Mouse (Mus musculus): ENCODE measurements around the gene Dync2li1. TPM values are rescaled to one million over a fixed set of nuclear protein-coding genes. Genes with fewer than 3 reads are reported as not detected.

The Dync2li1 gene
- polyA plus RNA-seq, 1 experiment from 2014 or later = 36.9 TPM

GRCm38 (mm10) chr17:84675204-84675603, 48.9 kb downstream of the Dync2li1 start:
- 68% methylated on average over 4 of the region's 4 CpGs for WGBS
- Histone ChIP-seq H3K9ac (no peak overlapping the region), H3K27ac (no peak overlapping the region), H3K4me3 (no peak overlapping the region), H3K27me3 (peaks cover 35% of the 10 kb centered on the region), H3K4me1 (replicated peaks) (peaks cover 8% of the 10 kb centered on the region), H3K36me3 (no peaks in the 10 kb centered on the region), H3K4me2 (no peak overlapping the region), H3K9me3 (no peaks in the 10 kb centered on the region)
- no peak for ATAC-seq (ENCODE audit: low FRiP score)

GRCm38 (mm10) chr17:84675951-84676366, 49.7 kb downstream of the Dync2li1 start, which contains the start of gene Abcg8:
TSS of gene Abcg8 (plus strand) at chr17:84676302.
- 1% methylated on average over 24 of the region's 24 CpGs for WGBS
- no peak within 1 kb of the TSS for H3K27ac ChIP-seq
- 0 out of 2 replicates have a peak, but pooled peaks have one; percentile 7 for ATAC-seq (ENCODE audit: low FRiP score)

GRCm38 (mm10) chr17:84677595-84677994, 51.3 kb downstream of the Dync2li1 start:
- ATAC-seq (ENCODE audit: low FRiP score) = no peak
- no peak overlapping the region for H3K4me3 ChIP-seq
- H3K9ac ChIP-seq = no peak overlapping the region
- no peaks in the 10 kb centered on the region for H3K36me3 ChIP-seq
- no peak overlapping the region for H3K4me2 ChIP-seq
- H3K27me3 ChIP-seq = peaks cover 35% of the 10 kb centered on the region
- WGBS = 94% methylated on average over 11 of the region's 11 CpGs
- H3K4me1 ChIP-seq (replicated peaks) = peaks cover 8% of the 10 kb centered on the region
- H3K27ac ChIP-seq = no peak overlapping the region
- H3K9me3 ChIP-seq = no peaks in the 10 kb centered on the region

More at GRCm38 (mm10) chr17:84675951-84676366, 49.7 kb downstream of the Dync2li1 start, which contains the start of gene Abcg8:
- Histone ChIP-seq H3K4me2 (peak within 1 kb of the TSS; percentile 62), H3K27me3 (peaks cover 35% of the 10 kb centered on the region), H3K4me1 (replicated peaks) (peaks cover 8% of the 10 kb centered on the region), H3K36me3 (no peaks in the 10 kb centered on the region), H3K9me3 (no peaks in the 10 kb centered on the region), H3K4me3 (peak within 1 kb of the TSS; percentile 37), H3K9ac (peak within 1 kb of the TSS; percentile 63; the same call in 1 of the 2 replicates)

- no peak overlapping the region for H3K4me2 ChIP-seq
- H3K9ac ChIP-seq = no peak overlapping the region
- no peaks in the 10 kb centered on the region for H3K9me3 ChIP-seq
- H3K27ac ChIP-seq = no peak overlapping the region
- no peaks in the 10 kb centered on the region for H3K36me3 ChIP-seq
- WGBS = 91% methylated on average over 3 of the region's 3 CpGs
- no peak for ATAC-seq (ENCODE audit: low FRiP score)
- H3K4me1 ChIP-seq (replicated peaks) = no peaks in the 10 kb centered on the region
- 0 out of 2 replicates have a peak, but pooled peaks cover 9% of the 10 kb centered on the region for H3K27me3 ChIP-seq
- H3K4me3 ChIP-seq = no peak overlapping the region
These were observed 55.4 kb downstream of the Dync2li1 start for GRCm38 (mm10) chr17:84681670-84682069.

- Histone ChIP-seq H3K27ac (no peak within 1 kb of the TSS), H3K36me3 (no peaks in the 10 kb centered on the region), H3K9ac (no peak within 1 kb of the TSS), H3K27me3 (no peaks in the 10 kb centered on the region), H3K4me3 (no peak within 1 kb of the TSS), H3K4me2 (no peak within 1 kb of the TSS), H3K9me3 (no peaks in the 10 kb centered on the region), H3K4me1 (replicated peaks) (no peaks in the 10 kb centered on the region)
- WGBS = 77% methylated on average over 18 of the region's 18 CpGs
- no peak for ATAC-seq (ENCODE audit: low FRiP score)
These were observed 56.7 kb downstream of the Dync2li1 start, which contains the start of gene Abcg5 for GRCm38 (mm10) chr17:84682734-84683717. TSS of gene Abcg5 (minus strand) at chr17:84683011.

- Histone ChIP-seq H3K9ac (no peak overlapping the region), H3K27ac (no peak overlapping the region), H3K4me3 (no peak overlapping the region), H3K36me3 (no peaks in the 10 kb centered on the region), H3K4me2 (no peak overlapping the region), H3K27me3 (no peaks in the 10 kb centered on the region), H3K9me3 (no peaks in the 10 kb centered on the region), H3K4me1 (replicated peaks) (no peaks in the 10 kb centered on the region)
- 45% methylated on average over 6 of the region's 6 CpGs for WGBS
- ATAC-seq (ENCODE audit: low FRiP score) = no peak
These were observed 58.0 kb downstream of the Dync2li1 start for GRCm38 (mm10) chr17:84684284-84684683.

GRCm38 (mm10) chr17:84685286-84685685, 59.0 kb downstream of the Dync2li1 start:
- Histone ChIP-seq H3K4me1 (replicated peaks) (no peaks in the 10 kb centered on the region), H3K27me3 (no peaks in the 10 kb centered on the region), H3K4me2 (no peak overlapping the region), H3K9ac (no peak overlapping the region), H3K27ac (no peak overlapping the region), H3K36me3 (no peaks in the 10 kb centered on the region), H3K4me3 (no peak overlapping the region), H3K9me3 (no peaks in the 10 kb centered on the region)
- WGBS = 80% methylated on average over 4 of the region's 4 CpGs
- ATAC-seq (ENCODE audit: low FRiP score) = no peak

GRCm38 (mm10) chr17:84687994-84688393, 61.7 kb downstream of the Dync2li1 start:
- Histone ChIP-seq H3K4me3 (no peak overlapping the region), H3K27me3 (0 out of 2 replicates have a peak, but pooled peaks cover 3% of the 10 kb centered on the region), H3K27ac (no peak overlapping the region), H3K9me3 (no peaks in the 10 kb centered on the region), H3K9ac (no peak overlapping the region), H3K4me1 (replicated peaks) (no peaks in the 10 kb centered on the region), H3K4me2 (no peak overlapping the region), H3K36me3 (no peaks in the 10 kb centered on the region)
- 75% methylated on average over 5 of the region's 5 CpGs for WGBS
- no peak for ATAC-seq (ENCODE audit: low FRiP score)

GRCm38 (mm10) chr17:84688834-84689233, 62.5 kb downstream of the Dync2li1 start:
- H3K4me2 ChIP-seq = no peak overlapping the region
- WGBS = 90% methylated on average over 11 of the region's 11 CpGs
- ATAC-seq (ENCODE audit: low FRiP score) = no peak
- no peaks in the 10 kb centered on the region for H3K4me1 ChIP-seq (replicated peaks)
- no peak overlapping the region for H3K27ac ChIP-seq
- H3K9me3 ChIP-seq = no peaks in the 10 kb centered on the region
- H3K4me3 ChIP-seq = no peak overlapping the region
- H3K9ac ChIP-seq = no peak overlapping the region
- H3K27me3 ChIP-seq = 0 out of 2 replicates have a peak, but pooled peaks cover 3% of the 10 kb centered on the region
- no peaks in the 10 kb centered on the region for H3K36me3 ChIP-seq

- Histone ChIP-seq H3K4me3 (no peak overlapping the region), H3K4me2 (no peak overlapping the region), H3K36me3 (no peaks in the 10 kb centered on the region), H3K27me3 (0 out of 2 replicates have a peak, but pooled peaks cover 3% of the 10 kb centered on the region), H3K9me3 (no peaks in the 10 kb centered on the region), H3K27ac (no peak overlapping the region), H3K9ac (no peak overlapping the region), H3K4me1 (replicated peaks) (no peaks in the 10 kb centered on the region)
- 92% methylated on average over 5 of the region's 5 CpGs for WGBS
- no peak for ATAC-seq (ENCODE audit: low FRiP score)
These were observed 63.0 kb downstream of the Dync2li1 start for GRCm38 (mm10) chr17:84689316-84689715.

- H3K27ac ChIP-seq = no peak overlapping the region
- no peaks in the 10 kb centered on the region for H3K36me3 ChIP-seq
- no peak overlapping the region for H3K4me3 ChIP-seq
- 89% methylated on average over 5 of the region's 5 CpGs for WGBS
- 0 out of 2 replicates have a peak, but pooled peaks cover 3% of the 10 kb centered on the region for H3K27me3 ChIP-seq
- H3K4me2 ChIP-seq = no peak overlapping the region
- no peak for ATAC-seq (ENCODE audit: low FRiP score)
- H3K9me3 ChIP-seq = no peaks in the 10 kb centered on the region
- H3K4me1 ChIP-seq (replicated peaks) = no peaks in the 10 kb centered on the region
- H3K9ac ChIP-seq = no peak overlapping the region
These were observed 63.8 kb downstream of the Dync2li1 start for GRCm38 (mm10) chr17:84690111-84690510.

GRCm38 (mm10) chr17:84693741-84694140, 67.4 kb downstream of the Dync2li1 start:
- Histone ChIP-seq H3K4me1 (replicated peaks) (no peaks in the 10 kb centered on the region), H3K27me3 (peaks cover 25% of the 10 kb centered on the region), H3K36me3 (no peaks in the 10 kb centered on the region), H3K4me2 (no peak overlapping the region), H3K27ac (no peak overlapping the region), H3K4me3 (no peak overlapping the region), H3K9me3 (no peaks in the 10 kb centered on the region), H3K9ac (no peak overlapping the region)
- 84% methylated on average over 2 of the region's 2 CpGs for WGBS
- no peak for ATAC-seq (ENCODE audit: low FRiP score)

Measured in hindbrain, embryonic 13.5 days (tissue).